Mouse (Mus musculus): ENCODE results near the gene Crybb1.

Crybb1 gene

DNA sequence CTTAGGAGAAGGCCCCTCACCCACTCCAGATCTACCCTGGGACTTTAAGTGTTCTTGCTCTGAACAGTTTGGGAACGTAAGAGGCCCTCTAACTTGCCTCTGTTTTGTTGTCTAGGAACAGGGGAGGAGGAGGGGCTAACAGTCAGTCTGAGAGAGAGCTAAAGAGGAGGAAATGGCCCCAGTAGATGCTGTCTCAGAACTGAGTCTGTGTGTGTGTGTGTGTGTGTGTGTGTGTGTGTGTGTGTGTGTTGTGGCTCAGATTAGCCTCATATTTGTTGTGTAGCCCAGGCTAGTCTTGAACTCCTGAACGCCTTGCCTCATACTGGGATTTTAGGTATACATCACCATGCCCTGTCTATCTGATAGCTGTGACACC lies 31.0 kb downstream of the Crybb1 start:
- ChIA-PET POLR2A (interaction anchor here in 2 of 4 experiments (0.6 to 4.6 kb wide), 15 partner anchors 8 to 582 kb away, joined by 3 to 40 read pairs (median 4); partner anchors contain the start of gene Tpst2 (in 2 of the 2)), CTCF (interaction anchor here in 2 of 4 experiments (0.7 to 0.9 kb wide), 3 partner anchors 46 to 1095 kb away, joined by 3 to 5 read pairs (median 4); no protein-coding TSS in a partner anchor)

DNA sequence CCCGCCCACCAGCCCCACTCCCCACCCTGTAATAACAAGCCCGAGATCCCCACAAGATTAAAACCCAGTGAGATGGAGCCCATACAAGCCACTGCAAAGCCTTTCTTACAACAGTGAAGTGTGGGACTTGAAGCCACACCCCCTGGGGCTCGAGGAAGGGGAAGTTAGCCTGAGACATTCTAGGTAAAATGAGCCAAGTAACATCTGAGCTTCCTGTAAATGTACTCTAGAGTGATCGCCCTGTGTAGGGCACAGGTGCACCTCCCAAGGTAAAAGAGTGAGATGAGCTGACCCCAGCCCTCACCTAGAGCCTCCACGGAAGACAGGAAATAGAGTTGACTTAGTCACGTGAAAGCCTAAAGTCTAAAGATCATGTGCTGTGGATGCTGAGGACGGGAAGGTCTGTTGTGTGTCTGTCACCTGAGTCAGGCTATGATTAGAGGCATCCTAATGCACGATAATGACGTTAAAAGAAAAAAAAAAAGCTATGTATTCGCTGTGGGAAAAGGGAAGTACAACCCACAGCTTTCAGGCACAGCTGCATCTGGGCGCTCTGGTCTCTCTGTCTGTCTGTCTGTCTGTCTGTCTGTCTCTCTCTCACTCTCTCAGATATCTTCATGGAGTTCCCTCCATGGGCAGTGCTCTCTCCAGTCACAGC lies 31.5 kb downstream of the Crybb1 start:
- ChIA-PET POLR2A (interaction anchor here in 3 of 4 experiments (0.7 to 4.6 kb wide), 20 partner anchors 8 to 308 kb away, joined by 3 to 40 read pairs (median 4); partner anchors contain the start of gene Tpst2 (in 3 of the 3)), CTCF (interaction anchor here in 3 of 4 experiments (0.5 to 0.9 kb wide), 4 partner anchors 46 to 1094 kb away, joined by 3 to 5 read pairs (median 4); no protein-coding TSS in a partner anchor)

DNA sequence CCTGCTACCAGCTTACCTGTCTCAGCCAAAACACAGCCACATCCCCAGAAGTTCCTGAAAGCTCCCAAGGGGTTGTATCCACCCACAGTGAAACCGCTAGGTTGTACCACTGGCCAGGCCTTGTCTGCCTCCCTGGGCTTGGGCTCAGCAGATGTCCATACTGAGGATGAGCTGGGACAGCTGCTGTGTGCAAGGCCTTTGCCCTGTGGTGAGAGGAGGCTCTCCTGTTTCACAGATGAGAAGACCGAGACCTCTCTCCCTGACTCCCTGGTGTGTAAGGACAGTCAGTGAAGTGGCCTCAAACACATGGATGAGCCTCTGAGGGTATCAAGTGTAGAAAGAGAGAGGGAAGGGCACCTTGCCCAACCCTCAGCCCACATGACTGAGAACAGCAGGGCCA lies 32.0 kb downstream of the Crybb1 start:
- ChIA-PET POLR2A (interaction anchor here in 3 of 4 experiments (0.7 to 4.6 kb wide), 17 partner anchors 7 to 308 kb away, joined by 3 to 40 read pairs (median 5); partner anchors contain the start of gene Tpst2 (in 3 of the 3)), CTCF (interaction anchor here in 2 of 4 experiments (0.5 to 0.8 kb wide), 2 partner anchors 47 to 445 kb away, joined by 3 to 4 read pairs; no protein-coding TSS in a partner anchor)

DNA sequence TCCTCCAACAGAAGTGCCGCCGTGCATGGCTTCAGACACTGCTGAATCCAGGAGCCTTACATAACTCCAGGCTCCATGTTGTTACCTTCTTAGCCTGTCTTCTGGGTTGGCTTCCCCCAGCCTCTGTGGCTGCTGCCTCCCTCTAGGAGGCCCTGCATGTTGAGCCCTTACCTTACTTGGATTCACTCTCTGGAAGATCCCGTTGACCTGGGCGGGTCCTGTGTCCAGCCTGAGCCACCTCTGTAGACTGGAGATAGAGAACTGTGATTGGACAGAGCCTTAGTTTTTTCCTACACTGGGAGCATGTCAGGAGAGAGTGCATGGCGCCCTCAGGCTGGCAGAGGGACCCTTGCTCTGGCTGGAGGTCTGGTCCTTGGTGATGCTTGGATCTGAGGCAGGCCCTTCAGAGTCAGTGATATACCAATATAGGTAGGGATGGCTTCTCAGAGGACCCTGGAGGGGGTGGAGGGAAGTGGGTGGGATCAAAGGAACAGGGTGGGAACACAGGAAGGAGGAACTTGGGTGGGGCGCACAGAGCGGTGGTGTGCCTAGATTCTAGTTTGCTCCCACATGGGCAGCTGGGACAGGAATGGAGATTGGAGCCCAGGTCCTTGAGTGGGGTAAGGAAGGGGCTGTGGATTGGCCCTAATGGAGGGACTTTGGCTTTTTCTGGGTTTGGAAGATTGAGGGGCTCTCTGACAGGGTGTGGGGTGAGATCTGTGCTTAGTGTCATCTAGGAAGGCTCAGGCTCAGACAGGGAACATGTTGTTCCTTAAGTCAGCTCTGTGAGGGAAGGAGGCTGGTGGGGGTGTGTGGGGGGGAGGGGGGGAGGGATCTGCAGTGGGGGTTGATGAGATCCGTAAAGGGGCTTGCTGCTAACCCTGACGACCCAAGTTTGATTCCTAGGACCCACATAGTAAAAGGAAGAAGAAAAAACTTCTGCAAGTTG lies 32.9 kb downstream of the Crybb1 start:
- ChIA-PET CTCF (interaction anchor here in 1 of 4 experiments (0.6 kb wide), 1 partner anchor 14 kb away, joined by 9 read pairs; no protein-coding TSS in a partner anchor), POLR2A (interaction anchor here (0.6 to 4.6 kb wide), 12 partner anchors 9 to 743 kb away, joined by 3 to 40 read pairs (median 4); partner anchors contain the start of gene Tpst2 (in 3 of the 4))

DNA sequence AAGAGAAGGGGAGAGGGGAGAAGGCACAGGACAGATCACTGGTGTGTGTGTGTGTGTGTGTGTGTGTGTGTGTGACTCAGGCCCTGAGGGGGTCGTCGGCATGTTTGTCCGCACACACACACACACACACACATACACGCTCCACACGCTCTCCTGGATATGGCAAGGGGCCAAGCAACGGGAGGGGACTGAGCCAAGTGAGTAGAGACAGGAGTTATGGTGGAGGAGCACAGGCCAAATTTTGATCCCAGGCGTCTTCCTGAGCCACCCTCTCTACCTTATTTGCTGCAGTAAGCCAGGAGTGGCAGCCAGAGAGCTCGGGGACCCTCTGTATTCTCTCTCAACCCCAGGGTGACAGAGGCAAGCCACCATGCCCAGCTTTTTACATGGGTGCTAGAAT lies 33.6 kb downstream of the Crybb1 start:
- ChIA-PET CTCF (interaction anchor here in 2 of 4 experiments (0.6 to 1.0 kb wide), 4 partner anchors 8 to 108 kb away, joined by 3 to 9 read pairs (median 3); no protein-coding TSS in a partner anchor), POLR2A (interaction anchor here in 2 of 4 experiments (0.6 to 3.8 kb wide), 6 partner anchors 8 to 35 kb away, joined by 3 to 22 read pairs (median 3); partner anchors contain the start of gene Tpst2 (in 1 of the 2))

- CTCF ChIA-PET: interaction anchor here in 2 of 4 experiments (0.6 to 1.0 kb wide), 4 partner anchors 9 to 180 kb away, joined by 3 read pairs; no protein-coding TSS in a partner anchor
- POLR2A ChIA-PET: interaction anchor here in 2 of 4 experiments (0.6 to 4.0 kb wide), 9 partner anchors 8 to 43 kb away, joined by 3 to 25 read pairs (median 3); partner anchors contain the start of gene Tpst2 (in 1 of the 2)
These were observed 34.4 kb downstream of the Crybb1 start for GRCm38 (mm10) chr5:112289819-112290535.

DNA sequence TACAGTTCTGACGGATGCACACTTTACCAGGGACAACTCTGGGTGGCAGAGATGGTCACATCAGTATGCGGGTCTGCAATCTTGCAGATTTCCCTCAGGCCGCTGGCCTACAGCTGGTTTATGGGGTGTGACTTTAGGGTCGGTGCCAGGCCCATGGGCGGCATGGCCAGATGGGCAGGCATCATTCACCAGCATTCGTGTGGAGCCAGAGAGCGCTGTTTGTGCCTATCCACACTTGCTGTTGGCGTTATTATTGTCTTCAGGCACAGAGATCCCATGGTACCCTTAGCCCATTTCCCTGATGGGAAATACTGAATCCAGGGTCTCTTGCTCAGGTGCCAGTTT lies 34.9 kb downstream of the Crybb1 start:
- ChIA-PET POLR2A (interaction anchor here in 2 of 4 experiments (0.7 to 4.0 kb wide), 8 partner anchors 8 to 42 kb away, joined by 3 to 25 read pairs (median 4); partner anchors contain the start of gene Tpst2 (in 2 of the 2)), CTCF (no interaction called here)

- CTCF ChIA-PET: interaction anchor here in 1 of 4 experiments (0.6 kb wide), 1 partner anchor 24 kb away, joined by 5 read pairs; no protein-coding TSS in a partner anchor
- POLR2A ChIA-PET: interaction anchor here in 2 of 4 experiments (0.6 to 4.0 kb wide), 8 partner anchors 9 to 898 kb away, joined by 3 to 25 read pairs (median 4); partner anchors contain the start of gene Tpst2 (in 2 of the 2)
These were observed 36.3 kb downstream of the Crybb1 start for GRCm38 (mm10) chr5:112291866-112292265.

- ChIA-PET CTCF (no interaction called here), POLR2A (interaction anchor here in 2 of 4 experiments (1.0 to 4.0 kb wide), 12 partner anchors 8 to 51 kb away, joined by 3 to 25 read pairs (median 4); partner anchors contain the start of gene Tpst2 (in 2 of the 2))
These were observed 36.8 kb downstream of the Crybb1 start for GRCm38 (mm10) chr5:112292343-112292980.

DNA sequence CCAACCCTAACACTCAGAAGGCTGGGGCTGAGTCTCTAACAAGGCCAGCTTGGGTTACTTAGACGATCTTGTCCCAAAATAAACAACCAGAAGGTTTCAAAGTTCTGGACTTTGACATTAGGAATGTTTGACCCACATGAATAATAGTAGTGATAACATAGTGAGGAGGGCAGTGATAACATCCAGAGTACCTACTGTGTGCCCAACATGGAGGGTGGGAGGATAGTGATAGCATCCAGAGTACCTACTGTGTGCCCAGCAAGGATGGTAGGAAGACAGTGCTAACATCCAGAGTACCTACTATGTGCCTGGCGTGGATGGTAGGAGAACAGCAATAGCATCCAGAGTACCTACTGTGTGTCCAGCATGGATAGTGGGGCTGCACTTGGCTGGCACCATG lies 38.2 kb downstream of the Crybb1 start:
- CTCF ChIA-PET: interaction anchor here in 2 of 4 experiments (0.6 to 0.8 kb wide), 2 partner anchors 16 to 57 kb away, joined by 3 to 8 read pairs; no protein-coding TSS in a partner anchor
- POLR2A ChIA-PET: interaction anchor here in 2 of 4 experiments (1.4 to 4.0 kb wide), 8 partner anchors 9 to 25 kb away, joined by 3 to 25 read pairs (median 6); partner anchors contain the start of gene Tpst2 (in 2 of the 2)

- ChIA-PET POLR2A (interaction anchor here in 2 of 4 experiments (1.0 to 2.8 kb wide), 13 partner anchors 8 to 53 kb away, joined by 3 to 20 read pairs (median 6); partner anchors contain the start of gene Tpst2 (in 1 of the 2)), CTCF (interaction anchor here in 3 of 4 experiments (0.6 to 1.5 kb wide), 5 partner anchors 41 to 158 kb away, joined by 3 to 10 read pairs (median 5); no protein-coding TSS in a partner anchor)
These were observed 39.1 kb downstream of the Crybb1 start for GRCm38 (mm10) chr5:112294696-112295095.

DNA sequence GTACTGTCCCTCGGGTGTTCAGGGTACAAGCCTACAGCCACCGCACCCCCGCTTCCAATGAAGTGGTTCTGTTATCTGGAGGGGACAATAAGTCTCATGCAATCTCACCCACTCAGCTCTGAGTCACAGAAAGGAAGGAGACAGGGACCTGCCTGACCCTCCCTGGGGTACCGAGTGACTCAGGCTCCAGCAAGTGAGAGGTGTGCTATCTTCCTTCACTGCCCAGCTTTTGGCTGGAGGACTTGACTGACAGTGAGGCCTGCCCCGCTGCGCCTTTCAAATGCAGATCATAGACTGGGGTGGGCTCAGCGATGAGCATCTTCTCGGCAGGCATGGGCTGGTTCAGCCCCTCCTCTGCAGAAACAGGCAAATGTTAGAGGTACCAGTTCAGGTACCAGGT lies 39.5 kb downstream of the Crybb1 start:
- POLR2A ChIA-PET: interaction anchor here in 3 of 4 experiments (0.6 to 2.8 kb wide), 15 partner anchors 9 to 100 kb away, joined by 3 to 20 read pairs (median 5); partner anchors contain the start of gene Tpst2 (in 1 of the 3)
- CTCF ChIA-PET: interaction anchor here in 3 of 4 experiments (0.6 to 1.5 kb wide), 4 partner anchors 41 to 159 kb away, joined by 3 to 10 read pairs (median 4); no protein-coding TSS in a partner anchor

- ChIA-PET POLR2A (interaction anchor here in 3 of 4 experiments (0.6 to 2.8 kb wide), 13 partner anchors 9 to 100 kb away, joined by 3 to 20 read pairs (median 5); partner anchors contain the start of gene Tpst2 (in 1 of the 3)), CTCF (interaction anchor here in 3 of 4 experiments (0.6 to 1.5 kb wide), 3 partner anchors 55 to 159 kb away, joined by 3 to 10 read pairs (median 5); no protein-coding TSS in a partner anchor)
These were observed 39.9 kb downstream of the Crybb1 start for GRCm38 (mm10) chr5:112295564-112295963.

- CTCF ChIA-PET: interaction anchor here in 1 of 4 experiments (1.5 kb wide), 1 partner anchor 56 kb away, joined by 5 read pairs; no protein-coding TSS in a partner anchor
- POLR2A ChIA-PET: interaction anchor here in 3 of 4 experiments (0.7 to 5.4 kb wide), 5 partner anchors 10 to 20 kb away, joined by 3 to 20 read pairs (median 5); partner anchors contain the start of gene Tpst2 (in 1 of the 3)
These were observed 41.0 kb downstream of the Crybb1 start for GRCm38 (mm10) chr5:112296404-112297181.

DNA sequence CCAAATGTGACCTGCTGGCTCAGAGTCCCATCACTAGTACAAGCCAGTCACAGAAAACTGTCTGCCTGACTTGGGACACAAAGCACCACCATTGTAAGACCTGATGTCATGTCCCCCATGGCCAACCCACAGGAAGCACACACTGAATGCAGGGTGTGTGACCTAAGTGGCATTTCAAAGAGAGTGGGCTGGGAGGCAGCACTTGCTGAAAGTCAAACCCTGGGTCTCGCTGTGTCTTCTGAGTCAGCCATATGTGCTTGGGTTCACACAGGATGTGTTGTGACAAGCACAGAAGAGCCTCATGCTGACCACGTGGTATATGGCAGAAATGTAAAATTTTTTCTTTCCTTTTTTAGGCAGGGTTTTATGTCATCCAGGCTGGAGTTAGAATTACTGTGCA lies 41.6 kb downstream of the Crybb1 start:
- ChIA-PET POLR2A (interaction anchor here in 3 of 4 experiments (0.7 to 5.4 kb wide), 5 partner anchors 10 to 21 kb away, joined by 3 to 18 read pairs (median 5); partner anchors contain the start of gene Tpst2 (in 2 of the 3)), CTCF (no interaction called here)

Measured in embryonic stem cell, embryonic (primary cell).